Mouse (Mus musculus) kidney, postnatal 10 days (tissue): ENCODE measurements at regions not wholly inside any gene's neighbourhood (a gene's known extent, or its start where the extent isn't known, plus 50 kb on each side); places are given as distances from the start of the nearest gene placed in this dataset.
A peak's percentile ranks its signal among the peaks of the same experiment; 100 is the strongest.
"Not testable (repeated sequence)": the region's sequence is repeated elsewhere in the genome, so short reads cannot be mapped to it uniquely, and the experiment has no call there.

Source experiments
- DNase-seq: peaks from one replicate; pipeline ENCODE4 v3.0.0; 2021; ENCODE audit warnings: mixed read lengths

GRCm38 (mm10) chr12:113597163-113597562, 53.5 kb downstream of the Adam6a start:
- not testable (repeated sequence) for DNase-seq

DNA sequence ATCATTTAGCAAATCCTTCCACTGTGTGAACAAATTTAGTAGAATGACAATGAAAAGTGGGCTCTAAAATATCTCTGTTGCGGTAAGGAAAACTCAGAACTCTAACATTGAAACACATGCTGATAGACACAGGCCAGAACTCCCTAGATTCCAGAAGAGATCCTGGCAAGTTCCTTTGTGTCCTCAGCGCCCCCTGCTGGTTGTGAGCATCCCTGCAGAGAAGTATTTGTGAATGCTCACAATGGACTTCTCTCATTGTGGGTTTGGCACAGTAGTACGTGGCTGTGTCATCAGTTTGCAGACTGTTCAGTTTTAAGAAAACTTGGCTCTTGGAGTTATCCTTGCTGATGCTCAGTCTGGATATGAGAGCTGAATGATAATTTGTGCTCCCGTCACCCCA, 67.2 kb downstream of the Adam6a start:
- DNase-seq, result peak; percentile 48

DNA sequence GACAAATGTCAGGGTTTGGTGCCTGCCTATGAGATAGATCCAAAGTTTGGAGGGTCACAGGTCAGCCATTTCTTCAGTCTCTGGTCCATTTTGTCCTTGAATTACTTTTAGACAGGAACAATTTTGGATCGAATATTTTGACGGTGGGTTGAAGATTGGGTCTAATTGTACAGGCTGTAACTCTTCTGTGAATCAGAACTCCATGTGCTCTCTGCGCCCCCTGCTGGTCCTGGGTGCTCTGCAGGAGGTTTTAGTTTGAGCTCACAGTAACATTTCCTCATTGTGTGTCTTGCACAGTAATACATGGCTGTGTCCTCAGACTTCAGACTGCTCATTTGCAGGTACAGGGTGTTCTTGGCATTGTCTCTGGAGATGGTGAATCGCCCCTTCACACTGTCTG, 81.5 kb downstream of the Adam6a start:
- not testable (repeated sequence) for DNase-seq

GRCm38 (mm10) chr12:113630803-113631202, 87.1 kb downstream of the Adam6a start:
- not testable (repeated sequence) for DNase-seq
